Mouse (Mus musculus): ENCODE data around the gene 4933406M09Rik.

DNA sequence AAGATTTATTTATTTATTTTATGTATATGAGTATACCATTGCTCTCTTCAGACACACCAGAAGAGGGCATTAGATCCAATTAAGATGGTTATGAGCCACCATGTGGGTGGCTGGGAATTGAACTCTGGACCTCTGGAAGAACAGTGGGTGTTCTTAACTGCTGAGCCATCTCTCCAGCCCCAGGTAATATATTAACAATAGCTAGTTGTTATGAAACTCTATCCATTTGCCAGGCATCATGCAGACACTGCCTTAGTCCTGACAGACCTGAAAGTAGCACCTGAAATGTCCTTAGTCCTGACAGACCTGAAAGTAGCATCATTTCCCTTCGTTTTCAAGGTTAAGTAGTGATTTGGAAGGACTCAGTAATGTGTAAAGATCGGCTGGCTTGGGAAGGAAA, 28.3 kb downstream of the 4933406M09Rik start:
- no peak for TF ChIP-seq CTCF (IDR thresholded peaks at IDR 0.05; ENCODE audit: low read depth)
- TF ChIP-seq EP300 (optimal IDR thresholded peaks at IDR 0.05), result no peak

All from stomach, postnatal 0 days (tissue).